Mouse (Mus musculus) G1E (cell line): ENCODE measurements around the gene Il11.

Experiments
- CTCF ChIP-seq: IDR thresholded peaks from 2 replicates; pipeline ENCODE4 v1.5.1; 2012; ENCODE audit warnings: low read depth, low read length, inconsistent platforms, mixed read lengths
- POLR2AphosphoS5 ChIP-seq: IDR thresholded peaks from 2 replicates; pipeline ENCODE4 v1.6.1; 2012; ENCODE audit warnings: low read depth, low read length, inconsistent platforms; ENCODE audit not compliant: insufficient replicate concordance

DNA sequence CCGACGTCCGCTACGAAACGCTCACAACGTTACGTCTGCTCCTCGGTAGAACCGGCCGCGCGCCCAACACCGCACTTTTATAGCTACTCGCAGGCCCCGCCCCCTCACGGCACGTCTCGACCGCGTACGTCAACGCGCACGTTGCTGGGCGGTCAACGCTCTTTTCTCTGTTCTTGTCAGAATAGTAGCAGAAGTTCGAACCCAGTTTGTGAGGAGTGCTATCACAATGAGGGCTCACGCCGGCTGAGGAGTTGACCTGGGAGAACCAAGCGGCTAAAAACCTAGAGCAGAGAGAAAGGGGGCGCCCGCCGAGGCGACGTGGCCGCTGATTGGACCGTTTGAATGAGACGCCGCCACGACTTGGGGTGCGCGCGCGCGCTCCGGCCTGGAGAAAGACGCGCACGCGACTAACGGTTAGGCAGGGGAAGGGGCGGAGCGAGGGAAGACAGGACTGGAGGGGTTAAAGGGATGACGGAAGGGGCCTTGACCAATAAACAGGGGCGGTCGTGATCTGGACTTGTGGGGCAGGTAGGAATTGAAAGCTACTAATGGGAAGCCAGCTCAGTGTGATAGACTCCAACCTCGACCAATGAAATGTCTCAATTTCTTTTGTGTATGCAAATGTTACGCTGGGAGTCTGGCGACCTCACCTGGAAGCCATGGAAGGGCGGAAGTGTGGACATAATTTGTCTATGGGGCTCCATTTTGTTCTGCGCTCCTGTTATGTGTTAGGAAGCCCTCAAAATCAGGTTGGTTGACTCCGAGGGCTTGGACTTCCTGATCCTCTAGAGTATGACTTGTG, 29.8 kb upstream of the Il11 start, which contains the start of gene Ube2s:
- TF ChIP-seq CTCF (no peak), POLR2AphosphoS5 (no peak)
